Mouse (Mus musculus) neural tube, embryonic 15.5 days (tissue): ENCODE measurements at regions not wholly inside any gene's neighbourhood (a gene's known extent, or its start where the extent isn't known, plus 50 kb on each side); places are given as distances from the start of the nearest gene placed in this dataset.
A peak's percentile ranks its signal among the peaks of the same experiment; 100 is the strongest.

Source experiments
- ATAC-seq: fragments of 200-750 bp; cut with Nextera tagmentation; 2 replicates; pipeline ENCODE4 v1.8.0; 2017; ENCODE audit warnings: mild to moderate bottlenecking, moderate TSS enrichment, moderate library complexity; ENCODE audit not compliant: low FRiP score
- H3K27ac ChIP-seq: fragments of 300-500 bp; sonication (generic); replicated peaks from 2 replicates; pipeline ENCODE4 v1.5.1; 2015; ENCODE audit warnings: mild to moderate bottlenecking, inconsistent platforms
- H3K27me3 ChIP-seq: fragments of 300-500 bp; sonication (generic); replicated peaks from 2 replicates; pipeline ENCODE4 v1.6.1; 2015; ENCODE audit warnings: inconsistent platforms
- H3K36me3 ChIP-seq: fragments of 300-500 bp; sonication (generic); 2 replicates; pipeline ENCODE4 v1.6.1; 2015; ENCODE audit warnings: inconsistent platforms
- H3K4me1 ChIP-seq: fragments of 300-500 bp; sonication (generic); 2 replicates; pipeline ENCODE4 v1.6.1; 2015; ENCODE audit warnings: inconsistent platforms
- H3K4me2 ChIP-seq: fragments of 300-500 bp; sonication (generic); 2 replicates; pipeline ENCODE4 v1.6.1; 2015; ENCODE audit warnings: inconsistent platforms, mild to moderate bottlenecking, moderate library complexity
- H3K4me3 ChIP-seq: fragments of 300-500 bp; sonication (generic); replicated peaks from 2 replicates; pipeline ENCODE4 v1.5.1; 2015; ENCODE audit warnings: mild to moderate bottlenecking, inconsistent platforms
- H3K9ac ChIP-seq: fragments of 300-500 bp; sonication (generic); replicated peaks from 2 replicates; pipeline ENCODE4 v1.6.1; 2015; ENCODE audit warnings: mild to moderate bottlenecking, inconsistent platforms
- H3K9me3 ChIP-seq: fragments of 300-500 bp; sonication (generic); replicated peaks from 2 replicates; pipeline ENCODE4 v1.6.1; 2016; ENCODE audit warnings: inconsistent platforms
- WGBS: fragments of 180-500 bp; shearing (Covaris S2); methylation state at CpG from one replicate; pipeline ENCODE4 v1.1.7; 2015; ENCODE audit warnings: mixed read lengths; 5-methylcytosine and 5-hydroxymethylcytosine counted together

DNA sequence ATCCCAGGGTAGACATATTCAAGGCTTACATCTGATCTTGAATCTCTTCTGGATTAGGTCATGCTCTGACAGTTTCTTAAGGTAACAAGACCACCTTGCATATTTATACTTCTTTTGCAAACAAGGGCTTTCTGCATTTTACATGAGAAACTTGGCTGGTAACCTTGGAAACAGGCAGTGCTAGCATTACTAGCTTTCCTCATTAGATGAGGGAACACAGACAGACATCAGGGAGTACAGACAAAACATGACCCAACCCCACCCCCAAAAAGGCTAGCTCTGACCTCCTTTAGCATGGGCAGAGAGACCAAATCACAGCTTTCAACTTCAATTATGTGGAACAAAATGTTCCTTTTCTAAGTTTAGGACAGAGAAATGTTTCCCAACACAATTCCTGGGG lies 114.8 kb upstream of the Elmo1 start:
- Histone ChIP-seq H3K27ac (no peak overlapping the region), H3K36me3 (no peaks in the 10 kb centered on the region), H3K4me2 (no peak overlapping the region), H3K4me3 (no peak overlapping the region), H3K9me3 (no peaks in the 10 kb centered on the region), H3K9ac (no peak overlapping the region), H3K4me1 (no peaks in the 10 kb centered on the region), H3K27me3 (no peaks in the 10 kb centered on the region)
- ATAC-seq = no peak

DNA sequence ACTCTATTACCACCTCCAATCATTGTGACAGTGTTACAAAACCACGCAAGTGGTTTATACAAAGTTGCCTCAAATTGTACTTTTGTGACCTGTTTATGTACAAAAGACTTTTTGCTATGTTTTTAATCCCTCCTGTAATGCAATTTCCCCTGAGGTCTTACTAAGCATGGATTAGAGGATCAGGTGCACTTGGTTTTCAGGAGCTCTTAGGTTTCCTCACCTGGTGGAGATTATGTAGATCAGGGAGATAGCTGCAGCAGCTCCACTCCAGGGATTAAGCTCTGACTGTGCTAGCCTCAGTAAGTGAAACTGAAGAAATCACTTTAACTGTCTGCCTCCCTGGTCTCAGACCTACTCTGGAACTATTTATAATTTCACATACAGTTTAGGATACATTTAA lies 123.8 kb upstream of the Elmo1 start:
- no peaks in the 10 kb centered on the region for H3K27me3 ChIP-seq
- WGBS = 98% methylated on average over 1 of the region's 1 CpGs
- no peak for ATAC-seq

DNA sequence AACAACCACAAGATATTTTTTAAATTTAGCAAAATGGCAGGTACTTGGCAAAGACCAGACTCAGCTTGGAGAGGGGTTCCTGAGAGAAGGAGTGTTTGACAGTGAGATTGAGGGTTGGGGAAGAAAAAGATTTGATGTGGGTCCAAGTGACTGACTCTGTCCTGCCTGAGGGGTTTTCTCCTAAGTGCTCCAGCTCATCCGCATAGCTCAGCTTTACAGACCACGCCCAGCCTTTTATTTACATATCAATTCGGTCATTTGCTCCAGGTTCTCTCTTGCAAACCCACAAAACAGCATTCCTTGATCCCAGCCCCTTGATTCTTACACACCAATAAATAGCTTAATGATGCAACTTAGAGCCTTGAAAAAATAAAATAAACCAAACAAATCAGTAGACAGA lies 127.4 kb upstream of the Elmo1 start:
- Histone ChIP-seq H3K9me3 (no peaks in the 10 kb centered on the region), H3K27ac (no peak overlapping the region), H3K4me1 (no peaks in the 10 kb centered on the region), H3K4me3 (no peak overlapping the region), H3K27me3 (no peaks in the 10 kb centered on the region), H3K9ac (no peak overlapping the region), H3K36me3 (no peaks in the 10 kb centered on the region), H3K4me2 (no peak overlapping the region)
- no peak for ATAC-seq
- 52% methylated on average over 3 of the region's 3 CpGs for WGBS

More for the DNA sequence above, 123.8 kb upstream of the Elmo1 start:
- Histone ChIP-seq H3K27ac (no peak overlapping the region), H3K4me1 (no peaks in the 10 kb centered on the region), H3K9ac (no peak overlapping the region), H3K36me3 (no peaks in the 10 kb centered on the region), H3K4me3 (no peak overlapping the region), H3K9me3 (no peaks in the 10 kb centered on the region), H3K4me2 (no peak overlapping the region)

GRCm38 (mm10) chr13:19928761-19929160 lies 104.7 kb upstream of the Gpr141 start:
- Histone ChIP-seq H3K36me3 (no peaks in the 10 kb centered on the region), H3K4me2 (no peak overlapping the region), H3K9me3 (no peaks in the 10 kb centered on the region), H3K27ac (no peak overlapping the region), H3K4me1 (no peaks in the 10 kb centered on the region), H3K27me3 (no peaks in the 10 kb centered on the region), H3K4me3 (no peak overlapping the region), H3K9ac (no peak overlapping the region)
- 94% methylated on average over 6 of the region's 6 CpGs for WGBS
- ATAC-seq = no peak

DNA sequence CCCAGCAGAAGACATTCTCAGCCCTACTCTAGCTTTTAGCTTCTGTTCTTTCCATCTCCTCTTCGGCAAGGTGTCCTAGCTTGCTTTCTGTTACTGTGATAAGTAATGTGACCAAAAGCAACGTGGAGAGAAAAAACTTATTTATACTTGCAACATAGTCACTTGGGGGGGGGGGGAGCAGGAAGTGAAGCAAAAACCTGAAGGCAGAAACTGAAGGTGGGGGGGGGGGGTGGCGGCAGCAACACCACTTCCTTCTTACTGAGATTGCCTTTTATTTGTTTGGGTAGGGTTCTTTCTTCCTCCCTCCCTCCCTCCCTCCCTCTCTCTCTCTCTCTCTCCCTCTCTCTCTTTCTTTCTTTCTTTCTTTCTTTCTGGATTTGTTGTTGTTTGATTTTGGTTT lies 103.8 kb upstream of the Gpr141 start:
- H3K4me3 ChIP-seq = no peak overlapping the region
- H3K4me1 ChIP-seq = no peaks in the 10 kb centered on the region
- H3K27me3 ChIP-seq = no peaks in the 10 kb centered on the region
- 88% methylated on average over 3 of the region's 3 CpGs for WGBS
- H3K9ac ChIP-seq = no peak overlapping the region
- H3K27ac ChIP-seq = no peak overlapping the region
- no peaks in the 10 kb centered on the region for H3K9me3 ChIP-seq
- no peak overlapping the region for H3K4me2 ChIP-seq
- H3K36me3 ChIP-seq = no peaks in the 10 kb centered on the region
- no peak for ATAC-seq

- no peak overlapping the region for H3K27ac ChIP-seq
- 78% methylated on average over 1 of the region's 1 CpGs for WGBS
- H3K4me2 ChIP-seq = no peak overlapping the region
- H3K4me3 ChIP-seq = no peak overlapping the region
- H3K4me1 ChIP-seq = 0 out of 2 replicates have a peak, but pooled peaks cover 5% of the 10 kb centered on the region
- no peaks in the 10 kb centered on the region for H3K9me3 ChIP-seq
- no peaks in the 10 kb centered on the region for H3K36me3 ChIP-seq
- peak; percentile 75 for ATAC-seq
- H3K9ac ChIP-seq = no peak overlapping the region
- no peaks in the 10 kb centered on the region for H3K27me3 ChIP-seq
These were observed 97.2 kb upstream of the Gpr141 start for GRCm38 (mm10) chr13:19921084-19921827.

- Histone ChIP-seq H3K4me1 (peaks cover 11% of the 10 kb centered on the region; the same call in 1 of the 2 replicates), H3K9me3 (no peaks in the 10 kb centered on the region), H3K36me3 (no peaks in the 10 kb centered on the region), H3K9ac (no peak overlapping the region), H3K27ac (peak overlapping the region; percentile 20), H3K4me2 (no peak overlapping the region), H3K27me3 (0 out of 2 replicates have a peak, but pooled peaks cover 4% of the 10 kb centered on the region), H3K4me3 (no peak overlapping the region)
- WGBS = 28% methylated on average over 5 of the region's 5 CpGs
- peak; percentile 94 for ATAC-seq
These were observed 88.0 kb upstream of the Gpr141 start for GRCm38 (mm10) chr13:19911860-19912584.

GRCm38 (mm10) chr13:19902786-19903185 lies 78.7 kb upstream of the Gpr141 start:
- 92% methylated on average over 4 of the region's 4 CpGs for WGBS

DNA sequence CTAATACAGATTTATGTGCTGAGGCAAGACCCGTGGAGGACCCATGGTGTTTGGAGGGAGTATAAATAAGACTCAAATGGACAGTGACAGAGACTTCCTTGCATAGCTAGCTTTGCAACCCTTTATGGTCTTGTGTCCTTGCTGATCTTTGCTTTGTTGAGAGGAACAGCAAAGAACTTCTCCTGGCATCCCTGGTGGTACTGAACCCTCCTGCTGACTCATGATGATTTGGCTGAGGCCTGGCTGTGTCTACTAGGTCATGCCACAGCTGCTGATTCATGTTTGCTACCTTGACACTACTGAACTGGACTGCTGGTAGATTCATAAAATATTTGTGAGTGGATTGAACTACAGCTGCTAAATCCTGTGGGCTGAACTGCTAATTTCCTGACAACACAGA lies 73.1 kb upstream of the Gpr141 start:
- no peak for ATAC-seq

More at GRCm38 (mm10) chr13:19902786-19903185, 78.7 kb upstream of the Gpr141 start:
- no peak overlapping the region for H3K27ac ChIP-seq
- ATAC-seq = no peak
- no peak overlapping the region for H3K9ac ChIP-seq
- H3K36me3 ChIP-seq = no peaks in the 10 kb centered on the region
- H3K9me3 ChIP-seq = no peaks in the 10 kb centered on the region
- no peaks in the 10 kb centered on the region for H3K4me1 ChIP-seq
- H3K27me3 ChIP-seq = no peaks in the 10 kb centered on the region
- no peak overlapping the region for H3K4me3 ChIP-seq
- no peak overlapping the region for H3K4me2 ChIP-seq

DNA sequence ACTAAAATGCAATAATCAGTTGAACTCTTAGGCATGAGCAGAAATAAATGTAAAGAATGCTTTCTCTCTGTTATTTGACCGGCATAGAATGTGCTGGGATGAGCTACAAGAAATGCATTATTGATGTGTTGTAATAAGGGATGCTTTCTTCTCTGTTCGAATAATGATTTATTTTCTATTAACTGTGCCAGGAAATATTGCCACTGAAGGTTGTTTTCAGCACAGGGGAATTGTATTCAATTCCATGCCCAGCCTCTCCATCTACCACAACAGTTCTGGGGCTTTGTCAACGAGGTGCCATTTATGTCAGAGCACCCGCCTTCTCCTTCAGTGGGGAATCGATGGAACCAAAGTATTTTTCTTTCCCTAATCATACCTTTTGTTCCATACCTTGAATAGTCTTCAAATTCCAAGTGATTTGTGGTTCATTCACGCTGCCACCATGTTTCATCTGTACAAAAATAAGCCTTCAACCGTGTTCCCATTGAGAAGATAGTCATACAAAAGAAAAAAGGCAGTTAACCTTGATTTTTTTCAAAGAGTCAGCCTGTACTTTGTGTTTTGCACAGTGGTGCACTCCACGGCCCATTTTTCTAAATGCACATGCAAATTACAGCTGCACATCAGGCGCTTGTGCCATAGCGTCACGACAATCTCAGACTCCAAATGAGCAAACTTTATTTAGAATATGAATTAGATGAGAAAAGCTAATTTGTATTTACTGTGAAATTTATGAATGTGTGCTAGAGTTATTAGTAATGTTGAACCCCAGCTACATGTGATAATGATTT lies 65.1 kb upstream of the Gpr141 start:
- peak; percentile 68; the same call in 1 of the 2 replicates for ATAC-seq
- peaks cover 5% of the 10 kb centered on the region; the same call in 1 of the 2 replicates for H3K4me1 ChIP-seq
- no peak overlapping the region for H3K4me2 ChIP-seq
- H3K9me3 ChIP-seq = no peaks in the 10 kb centered on the region
- H3K4me3 ChIP-seq = no peak overlapping the region
- 27% methylated on average over 11 of the region's 11 CpGs for WGBS
- no peaks in the 10 kb centered on the region for H3K36me3 ChIP-seq
- H3K9ac ChIP-seq = no peak overlapping the region
- no peak overlapping the region for H3K27ac ChIP-seq
- 0 out of 2 replicates have a peak, but pooled peaks cover 4% of the 10 kb centered on the region for H3K27me3 ChIP-seq

More for the DNA sequence above, 73.1 kb upstream of the Gpr141 start:
- WGBS = 71% methylated on average over 1 of the region's 1 CpGs
- no peak overlapping the region for H3K4me2 ChIP-seq
- no peak overlapping the region for H3K27ac ChIP-seq
- H3K36me3 ChIP-seq = no peaks in the 10 kb centered on the region
- H3K27me3 ChIP-seq = no peaks in the 10 kb centered on the region
- no peaks in the 10 kb centered on the region for H3K9me3 ChIP-seq
- H3K4me3 ChIP-seq = no peak overlapping the region
- no peaks in the 10 kb centered on the region for H3K4me1 ChIP-seq
- no peak overlapping the region for H3K9ac ChIP-seq

DNA sequence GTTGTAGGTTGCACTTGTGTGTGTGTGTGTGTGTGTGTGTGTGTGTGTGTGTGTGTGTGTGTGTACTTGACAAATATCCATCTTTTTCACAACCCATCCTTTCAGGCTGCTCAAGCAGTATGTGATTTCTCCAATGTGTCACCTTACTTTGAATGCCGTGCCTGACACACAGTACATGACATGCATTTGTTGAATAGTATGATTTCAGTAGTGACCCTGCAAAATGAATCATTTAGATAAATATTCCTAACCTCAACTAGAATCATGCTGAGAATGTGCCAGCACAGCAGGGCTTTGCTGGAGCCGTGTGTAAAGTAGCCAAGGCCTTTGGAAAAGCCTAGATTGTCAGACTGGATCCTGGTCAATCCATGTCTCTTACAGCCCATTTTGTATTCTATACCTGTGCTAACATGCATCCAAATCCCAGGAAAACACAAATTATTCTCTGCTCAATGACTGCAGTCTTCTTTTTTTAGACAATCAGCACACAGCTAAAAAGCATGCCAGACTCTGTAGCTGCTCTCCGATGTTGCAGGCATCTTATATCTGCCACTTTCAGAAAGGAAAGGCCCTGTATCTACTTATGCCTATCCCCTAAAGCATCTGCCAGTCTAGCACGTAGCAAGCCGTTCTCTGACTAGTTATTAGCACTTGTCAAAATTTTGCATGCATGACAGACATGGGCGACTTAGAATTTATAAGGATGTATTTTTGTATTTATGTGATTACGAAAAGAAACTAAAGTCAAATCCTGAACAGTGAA lies 60.0 kb upstream of the Gpr141 start:
- 83% methylated on average over 7 of the region's 7 CpGs for WGBS
- no peaks in the 10 kb centered on the region for H3K36me3 ChIP-seq
- H3K27ac ChIP-seq = no peak overlapping the region
- no peaks in the 10 kb centered on the region for H3K9me3 ChIP-seq
- 0 out of 2 replicates have a peak, but pooled peaks cover 8% of the 10 kb centered on the region for H3K27me3 ChIP-seq
- H3K4me3 ChIP-seq = no peak overlapping the region
- H3K4me2 ChIP-seq = no peak overlapping the region
- no peak overlapping the region for H3K9ac ChIP-seq
- no peak for ATAC-seq
- peaks cover under 1% of the 10 kb centered on the region; the same call in 1 of the 2 replicates for H3K4me1 ChIP-seq
